Mouse (Mus musculus) MEL (cell line): Measurements from ENCODE around the gene Pptc7. TPM values are rescaled to one million over a fixed set of nuclear protein-coding genes. Genes with fewer than 3 reads are reported as not detected.

ENCODE experiments used
- DNase-seq: peaks from one replicate; pipeline ENCODE4 v3.0.0; 2011; ENCODE audit warnings: low read depth, low spot score
- H3K27ac ChIP-seq: 2 replicates; pipeline ENCODE4 v1.5.1; 2012; ENCODE audit warnings: low read depth, mild to moderate bottlenecking, control low read depth, low read length, moderate library complexity; ENCODE audit not compliant: control insufficient read depth
- H3K27me3 ChIP-seq, 2 experiments: fragments of 150-350 bp in 1 of 2; sonication (generic) in 1 of 2; 2 replicates each; pipeline ENCODE4 v1.6.1; 2012; ENCODE audit warnings: low read length in 2 of 2, mild to moderate bottlenecking in 2 of 2, improper control_type of control experiment in 1 of 2, moderate library complexity in 1 of 2; ENCODE audit not compliant: insufficient read depth in 2 of 2, control insufficient read depth in 1 of 2
- H3K36me3 ChIP-seq, 2 experiments: 2 replicates each; pipeline ENCODE4 v1.6.1; 2012 to 2014; ENCODE audit warnings: low read length in 2 of 2, improper control_type of control experiment in 1 of 2, inconsistent platforms in 1 of 2, mild to moderate bottlenecking in 1 of 2; ENCODE audit not compliant: insufficient read depth in 2 of 2, control insufficient read depth in 1 of 2
- H3K4me1 ChIP-seq, 2 experiments: fragments of 150-350 bp in 1 of 2; sonication (generic) in 1 of 2; 2 replicates each; pipeline ENCODE4 v1.6.1; 2012; ENCODE audit warnings: low read length in 2 of 2, improper control_type of control experiment in 1 of 2, mild to moderate bottlenecking in 1 of 2; ENCODE audit not compliant: insufficient read depth in 2 of 2, control insufficient read depth in 1 of 2
- H3K4me3 ChIP-seq, 2 experiments: fragments of 150-350 bp in 1 of 2; sonication (generic) in 1 of 2; 2 replicates each; pipeline ENCODE4 v1.5.1; 2012; ENCODE audit warnings: low read depth in 2 of 2, low read length in 2 of 2, mild to moderate bottlenecking in 2 of 2, moderate library complexity in 2 of 2, control low read depth in 1 of 2, improper control_type of control experiment in 1 of 2; ENCODE audit not compliant: control insufficient read depth in 1 of 2, insufficient read depth in 1 of 2
- H3K79me2 ChIP-seq: 2 replicates; pipeline ENCODE4 v1.6.1; 2012; ENCODE audit warnings: mild to moderate bottlenecking, low read length, moderate library complexity; ENCODE audit not compliant: control insufficient read depth, poor library complexity, insufficient read depth
- H3K9ac ChIP-seq: 2 replicates; pipeline ENCODE4 v1.6.1; 2012; ENCODE audit warnings: low read depth, mild to moderate bottlenecking, control low read depth, low read length, moderate library complexity; ENCODE audit not compliant: control insufficient read depth, poor library complexity, severe bottlenecking
- H3K9me3 ChIP-seq: fragments of 150-350 bp; sonication (generic); replicated peaks from 2 replicates; pipeline ENCODE4 v1.6.1; 2012; ENCODE audit warnings: mild to moderate bottlenecking, low read length, improper control_type of control experiment, moderate library complexity; ENCODE audit not compliant: insufficient read depth
- BHLHE40 ChIP-seq: IDR thresholded peaks from 2 replicates; pipeline ENCODE4 v1.6.1; 2012; ENCODE audit warnings: low read depth, mild to moderate bottlenecking, inconsistent platforms, low read length, improper control_type of control experiment, borderline replicate concordance
- CHD1 ChIP-seq: IDR thresholded peaks from 2 replicates; pipeline ENCODE4 v1.6.1; 2012; ENCODE audit warnings: low read depth, mild to moderate bottlenecking, inconsistent platforms, low read length, improper control_type of control experiment
- CTCF ChIP-seq, 3 experiments: IDR thresholded peaks in 2 of 3; conservative IDR thresholded peaks in 1 of 3; 2 replicates each; pipeline ENCODE4 v1.5.1; 2011 to 2012; ENCODE audit warnings: low read length in 3 of 3, low read depth in 2 of 3, mild to moderate bottlenecking in 2 of 3, improper control_type of control experiment in 1 of 3, inconsistent platforms in 1 of 3, mixed read lengths in 1 of 3, moderate library complexity in 1 of 3; ENCODE audit not compliant: control insufficient read depth in 1 of 3, insufficient read depth in 1 of 3, poor library complexity in 1 of 3, severe bottlenecking in 1 of 3
- E2F4 ChIP-seq: IDR thresholded peaks from 2 replicates; pipeline ENCODE4 v1.6.1; 2011; ENCODE audit warnings: low read depth, low read length, improper control_type of control experiment, borderline replicate concordance
- ELF1 ChIP-seq: IDR thresholded peaks from 2 replicates; pipeline ENCODE4 v1.6.1; 2014; ENCODE audit warnings: low read depth, mild to moderate bottlenecking, inconsistent platforms, low read length, improper control_type of control experiment, moderate library complexity
- ETS1 ChIP-seq: IDR thresholded peaks from 2 replicates; pipeline ENCODE4 v1.6.1; 2012; ENCODE audit warnings: low read depth, mild to moderate bottlenecking, inconsistent platforms, low read length, improper control_type of control experiment, moderate library complexity
- GABPA ChIP-seq: IDR thresholded peaks from 2 replicates; pipeline ENCODE4 v1.6.1; 2012; ENCODE audit warnings: low read depth, mild to moderate bottlenecking, inconsistent platforms, low read length, improper control_type of control experiment, moderate library complexity
- GATA1 ChIP-seq: IDR thresholded peaks from 2 replicates; pipeline ENCODE4 v1.6.1; 2011; ENCODE audit warnings: low read depth, low read length, improper control_type of control experiment
- HCFC1 ChIP-seq: IDR thresholded peaks from 2 replicates; pipeline ENCODE4 v1.6.1; 2012; ENCODE audit warnings: low read depth, mild to moderate bottlenecking, inconsistent platforms, low read length, improper control_type of control experiment, moderate library complexity
- JUND ChIP-seq: IDR thresholded peaks from 2 replicates; pipeline ENCODE4 v1.6.1; 2011; ENCODE audit warnings: low read depth, mild to moderate bottlenecking, improper control_type of control experiment, low read length
- KAT2A ChIP-seq: conservative IDR thresholded peaks from 2 replicates; pipeline ENCODE4 v1.6.1; 2012; ENCODE audit warnings: low read depth, low read length, improper control_type of control experiment, inconsistent platforms
- MAFK ChIP-seq: IDR thresholded peaks from 2 replicates; pipeline ENCODE4 v1.6.1; 2011; ENCODE audit warnings: low read depth, mild to moderate bottlenecking, low read length, improper control_type of control experiment, borderline replicate concordance
- MAX ChIP-seq: IDR thresholded peaks from 2 replicates; pipeline ENCODE4 v1.6.1; 2011; ENCODE audit warnings: low read length, improper control_type of control experiment
- MAZ ChIP-seq: IDR thresholded peaks from 2 replicates; pipeline ENCODE4 v1.6.1; 2012; ENCODE audit warnings: low read depth, mild to moderate bottlenecking, inconsistent platforms, low read length, improper control_type of control experiment
- MEF2A ChIP-seq: IDR thresholded peaks from 2 replicates; pipeline ENCODE4 v1.6.1; 2014; ENCODE audit warnings: low read depth, mild to moderate bottlenecking, inconsistent platforms, low read length, improper control_type of control experiment; ENCODE audit not compliant: poor library complexity, insufficient replicate concordance, severe bottlenecking; ENCODE audit errors: extremely low read depth
- MXI1 ChIP-seq: IDR thresholded peaks from 2 replicates; pipeline ENCODE4 v1.6.1; 2011; ENCODE audit warnings: mild to moderate bottlenecking, low read depth, low read length, improper control_type of control experiment
- MYB ChIP-seq: IDR thresholded peaks from 2 replicates; pipeline ENCODE4 v1.6.1; 2011; ENCODE audit warnings: mild to moderate bottlenecking, low read depth, low read length, improper control_type of control experiment
- NELFE ChIP-seq: IDR thresholded peaks from 2 replicates; pipeline ENCODE4 v1.6.1; 2011; ENCODE audit warnings: low read depth, low read length, improper control_type of control experiment
- NRF1 ChIP-seq: IDR thresholded peaks from 2 replicates; pipeline ENCODE4 v1.6.1; 2014; ENCODE audit warnings: low read depth, mild to moderate bottlenecking, inconsistent platforms, low read length, improper control_type of control experiment, moderate library complexity; ENCODE audit not compliant: poor library complexity, insufficient read depth, severe bottlenecking
- POLR2A ChIP-seq, 2 experiments: IDR thresholded peaks; 2 replicates each; pipeline ENCODE4 v1.6.1; 2011 to 2012; ENCODE audit warnings: low read length in 2 of 2, mild to moderate bottlenecking in 2 of 2, control low read depth in 1 of 2, improper control_type of control experiment in 1 of 2, low read depth in 1 of 2, moderate library complexity in 1 of 2; ENCODE audit not compliant: control insufficient read depth in 1 of 2, insufficient read depth in 1 of 2, poor library complexity in 1 of 2
- POLR2AphosphoS2 ChIP-seq: IDR thresholded peaks from 2 replicates; pipeline ENCODE4 v1.6.1; 2011; ENCODE audit warnings: low read length, improper control_type of control experiment
- RAD21 ChIP-seq: IDR thresholded peaks from 2 replicates; pipeline ENCODE4 v1.6.1; 2011; ENCODE audit warnings: mild to moderate bottlenecking, low read depth, low read length, improper control_type of control experiment
- RCOR1 ChIP-seq: IDR thresholded peaks from 2 replicates; pipeline ENCODE4 v1.6.1; 2012; ENCODE audit warnings: low read depth, mild to moderate bottlenecking, inconsistent platforms, low read length, improper control_type of control experiment
- SIN3A ChIP-seq: IDR thresholded peaks from 2 replicates; pipeline ENCODE4 v1.6.1; 2012; ENCODE audit warnings: low read length, improper control_type of control experiment, inconsistent platforms
- SMC3 ChIP-seq: IDR thresholded peaks from 2 replicates; pipeline ENCODE4 v1.6.1; 2011; ENCODE audit warnings: low read depth, low read length, improper control_type of control experiment
- TAL1 ChIP-seq: IDR thresholded peaks from 2 replicates; pipeline ENCODE4 v1.6.1; 2012; ENCODE audit warnings: mild to moderate bottlenecking, inconsistent platforms, low read length, moderate library complexity, mixed read lengths
- TBP ChIP-seq: IDR thresholded peaks from 2 replicates; pipeline ENCODE4 v1.8.0; 2011; ENCODE audit warnings: low read depth, low read length, improper control_type of control experiment
- TCF12 ChIP-seq: IDR thresholded peaks from 2 replicates; pipeline ENCODE4 v1.6.1; 2014; ENCODE audit warnings: low read depth, mild to moderate bottlenecking, inconsistent platforms, low read length, improper control_type of control experiment, moderate library complexity
- UBTF ChIP-seq: IDR thresholded peaks from 2 replicates; pipeline ENCODE4 v1.6.1; 2012; ENCODE audit warnings: low read depth, mild to moderate bottlenecking, inconsistent platforms, low read length, improper control_type of control experiment, moderate library complexity, borderline replicate concordance; ENCODE audit not compliant: insufficient read depth
- USF2 ChIP-seq, 2 experiments: IDR thresholded peaks; 2 replicates each; pipeline ENCODE4 v1.6.1; 2011 to 2012; ENCODE audit warnings: improper control_type of control experiment in 2 of 2, low read length in 2 of 2, borderline replicate concordance in 1 of 2, inconsistent platforms in 1 of 2, low read depth in 1 of 2, mild to moderate bottlenecking in 1 of 2; ENCODE audit not compliant: insufficient read depth in 1 of 2
- ZC3H11A ChIP-seq: IDR thresholded peaks from 2 replicates; pipeline ENCODE4 v1.6.1; 2012; ENCODE audit warnings: low read depth, mild to moderate bottlenecking, inconsistent platforms, low read length, improper control_type of control experiment
- ZKSCAN1 ChIP-seq: IDR thresholded peaks from 2 replicates; pipeline ENCODE4 v1.6.1; 2012; ENCODE audit warnings: low read depth, mild to moderate bottlenecking, inconsistent platforms, low read length, improper control_type of control experiment, moderate library complexity
- ZMIZ1 ChIP-seq: IDR thresholded peaks from 2 replicates; pipeline ENCODE4 v1.6.1; 2012; ENCODE audit warnings: low read depth, mild to moderate bottlenecking, inconsistent platforms, low read length, improper control_type of control experiment, moderate library complexity
- ZNF384 ChIP-seq: IDR thresholded peaks from 2 replicates; pipeline ENCODE4 v1.6.1; 2012; ENCODE audit warnings: low read depth, mild to moderate bottlenecking, inconsistent platforms, low read length, improper control_type of control experiment
- polyA plus RNA-seq, 2 experiments: library from polyadenylated mRNA; stranded (reverse) in 1 of 2; unstranded in 1 of 2; fragments of >175 nt in 1 of 2; fragments of >200 nt in 1 of 2; gene quantifications; 2 replicates each; pipeline versions ENCODE4 v1.2.1 to v1.2.4; 2012; ENCODE audit warnings: low replicate concordance in 2 of 2, low read depth in 1 of 2; ENCODE audit not compliant: insufficient read length in 2 of 2, insufficient read depth in 1 of 2, missing spikeins in 1 of 2
- total RNA-seq: library from RNA; depleted of rRNA; stranded (reverse); fragments of 300-350 nt; gene quantifications from 2 replicates; pipeline ENCODE4 v1.2.3, GENCODE M21; 2012; rRNA removed

The Pptc7 gene
- total RNA-seq (16.0 and 17.3 TPM in 2 replicates), polyA plus RNA-seq (10 to 100 TPM in 1 of 2 experiments, not detected in 1; 22.3 TPM)

- peaks cover 47% of the 10 kb centered on the region for H3K79me2 ChIP-seq
- peaks cover 16 to 42% of the 10 kb centered on the region in 2 experiments for H3K4me1 ChIP-seq
- DNase-seq, result peak; percentile 92
- peak within 1 kb of the TSS; percentile 86 to 98 for H3K4me3 ChIP-seq
- peaks cover 6 to 45% of the 10 kb centered on the region in 2 experiments for H3K36me3 ChIP-seq
- H3K9ac ChIP-seq, result peak within 1 kb of the TSS; percentile 96
- H3K9me3 ChIP-seq, result no peaks in the 10 kb centered on the region
- no peaks in the 10 kb centered on the region for H3K27me3 ChIP-seq
- 0 out of 2 replicates have a peak within 1 kb of the TSS, but pooled peaks have one; percentile 1 for H3K27ac ChIP-seq
- TF ChIP-seq BHLHE40, result no peak
- TF ChIP-seq RAD21, result no peak
- TF ChIP-seq NRF1, result peak; percentile 77
- no peak for TF ChIP-seq E2F4
- no peak for TF ChIP-seq JUND
- TF ChIP-seq SIN3A, result peak; percentile 56
- TF ChIP-seq CTCF (IDR thresholded peaks at IDR 0.05 in 2 of 3, conservative IDR thresholded peaks at IDR 0.05 in 1 of 3; ENCODE audit: control insufficient read depth in 1 of 3, insufficient read depth in 1 of 3, low read depth in 2 of 3, low read length in 3 of 3, poor library complexity in 1 of 3, severe bottlenecking in 1 of 3), result no peak
- no peak for TF ChIP-seq ETS1
- 0 out of 2 replicates have a peak, but pooled peaks have one; percentile 63 for TF ChIP-seq ZMIZ1
- 0 out of 2 replicates have a peak, but pooled peaks have one; percentile 36 for TF ChIP-seq POLR2AphosphoS2
- TF ChIP-seq MAX, result peak; percentile 57
- TF ChIP-seq GABPA, result no peak
- peak; percentile 40; the same call in 1 of the 2 replicates for TF ChIP-seq ELF1
- no peak for TF ChIP-seq MYB
- no peak; the same call in 1 of the 2 replicates for TF ChIP-seq CHD1
- no peak for TF ChIP-seq MAZ
- no peak for TF ChIP-seq MAFK
- TF ChIP-seq ZC3H11A, result no peak
- no peak; the same call in 1 of the 2 replicates for TF ChIP-seq ZNF384
- TF ChIP-seq KAT2A, result peak; percentile 60; the same call in 1 of the 2 replicates
- TF ChIP-seq GATA1, result no peak
- TF ChIP-seq MXI1, result no peak
- TF ChIP-seq TAL1, result no peak
- TF ChIP-seq TBP, result no peak
- TF ChIP-seq NELFE, result peak; percentile 65
- no peak for TF ChIP-seq ZKSCAN1
- TF ChIP-seq SMC3, result no peak
- TF ChIP-seq POLR2A (IDR thresholded peaks at IDR 0.05; ENCODE audit: control insufficient read depth in 1 of 2, insufficient read depth in 1 of 2, low read depth in 1 of 2, low read length in 2 of 2, poor library complexity in 1 of 2), result peak; percentile 67 to 76; a peak in 3 of 4 replicates
- peak; percentile 88 for TF ChIP-seq HCFC1
- no peak for TF ChIP-seq MEF2A
- TF ChIP-seq RCOR1, result no peak
- no peak for TF ChIP-seq TCF12
- TF ChIP-seq UBTF, result 0 out of 2 replicates have a peak, but pooled peaks have one; percentile 20
- no peak for TF ChIP-seq USF2 (IDR thresholded peaks at IDR 0.05; ENCODE audit: borderline replicate concordance in 1 of 2, insufficient read depth in 1 of 2, low read depth in 1 of 2, low read length in 2 of 2)
These were observed at the start of gene Pptc7 for GRCm38 (mm10) chr5:122284183-122285028. Gene Pptc7, plus strand, starts transcription at chr5:122284365.
